ENCODE assay signal across 11 mouse cellular contexts in genomic region chr15:86201696-86202330, GRCm38 (mm10). TPM values are rescaled to one million over a fixed set of nuclear protein-coding genes. Genes with fewer than 3 reads are reported as not detected.
DNase-seq lines count a peak whose midpoint lies in the region; ATAC-seq and TF ChIP-seq lines count a peak whose summit lies in the region.
"Had no signal": no experiment of that assay in that cellular context is flagged by ENCODE, and none has a peak within 500 bp of the region (broad histone marks: within the 10 kb centered on the region; RNA-seq: fewer than 3 reads in every experiment).

No protein-coding gene starts in this region.

- WGBS in heart, embryonic 15.5 days: 58% methylated on average over 9 of the region's 9 CpGs
- WGBS in heart, embryonic 10.5 days: 79% methylated on average over 9 of the region's 9 CpGs
- WGBS in lung, embryonic 14.5 days: 67% methylated on average over 9 of the region's 9 CpGs
- WGBS in macrophage (ENCODE audit: missing documents): 65% methylated on average over 9 of the region's 9 CpGs

- no peaks in the 10 kb centered on the region for H3K9me3 ChIP-seq in heart, embryonic 15.5 days (replicated peaks)
- no peaks in the 10 kb centered on the region for H3K9me3 ChIP-seq in heart, embryonic 10.5 days
- no peaks in the 10 kb centered on the region for H3K9me3 ChIP-seq in lung, embryonic 14.5 days (ENCODE audit: low read depth, low read length)
- H3K9me3 ChIP-seq: limb, embryonic 12.5 days had no signal

- H3K9ac ChIP-seq in heart, embryonic 15.5 days: no peak overlapping the region
- no peak overlapping the region for H3K9ac ChIP-seq in lung, embryonic 14.5 days
- H3K9ac ChIP-seq: limb, embryonic 12.5 days had no signal

- no peak overlapping the region for H3K4me3 ChIP-seq in heart, embryonic 15.5 days
- no peak overlapping the region for H3K4me3 ChIP-seq in heart, embryonic 10.5 days
- H3K4me3 ChIP-seq in lung, embryonic 14.5 days (ENCODE audit: low read depth, low read length): no peak overlapping the region
- H3K4me3 ChIP-seq in brown adipose tissue, adult 24 weeks (ENCODE audit: insufficient read depth, low read depth, low read length): no peak overlapping the region
- no peak overlapping the region for H3K4me3 ChIP-seq in macrophage (ENCODE audit: inconsistent target)
- H3K4me3 ChIP-seq: limb, embryonic 12.5 days had no signal

- DNase-seq in heart, embryonic 10.5 days (ENCODE audit: low spot score): no peak
- no peak for DNase-seq in lung, embryonic 14.5 days
- no peak for DNase-seq in lung, postnatal 36 days
- DNase-seq in embryo, embryonic 10.5 days (ENCODE audit: low spot score): no peak
- DNase-seq in left cerebral cortex, postnatal 36 days (ENCODE audit: low spot score in 2 of 2): no peak
- DNase-seq: cerebellum, adult 11-12 months; right cerebral cortex, adult 18-20 months had no signal

- intact Hi-C loops in left cerebral cortex, postnatal 36 days (cut with DNase I): no loop called here

- TF ChIP-seq CTCF in lung, embryonic 14.5 days (IDR thresholded peaks at IDR 0.05; ENCODE audit: low read depth): no peak

- no peak overlapping the region for H3K4me2 ChIP-seq in heart, embryonic 15.5 days
- H3K4me2 ChIP-seq in lung, embryonic 14.5 days: no peak overlapping the region
- H3K4me2 ChIP-seq: limb, embryonic 12.5 days had no signal

- peak overlapping the region; percentile 56 for H3K27ac ChIP-seq in heart, embryonic 15.5 days
- H3K27ac ChIP-seq in heart, embryonic 10.5 days: no peak overlapping the region
- H3K27ac ChIP-seq in lung, embryonic 14.5 days (ENCODE audit: low read depth): peak overlapping the region; percentile 38; the same call in 1 of the 2 replicates
- H3K27ac ChIP-seq in brown adipose tissue, adult 24 weeks (replicated peaks; ENCODE audit: low read depth, low read length): peak overlapping the region; percentile 72
- peak overlapping the region; percentile 99 for H3K27ac ChIP-seq in macrophage
- H3K27ac ChIP-seq: limb, embryonic 12.5 days had no signal

- peaks cover 27% of the 10 kb centered on the region for H3K4me1 ChIP-seq in heart, embryonic 15.5 days (replicated peaks)
- peaks cover 23% of the 10 kb centered on the region for H3K4me1 ChIP-seq in heart, embryonic 10.5 days
- H3K4me1 ChIP-seq in lung, embryonic 14.5 days (ENCODE audit: insufficient read depth): peaks cover 3% of the 10 kb centered on the region; the same call in 1 of the 2 replicates
- H3K4me1 ChIP-seq in brown adipose tissue, adult 24 weeks (ENCODE audit: control insufficient read depth, insufficient read depth, insufficient read length, low read length): peaks cover 28% of the 10 kb centered on the region

- H3K36me3 ChIP-seq in heart, embryonic 15.5 days: no peaks in the 10 kb centered on the region
- no peaks in the 10 kb centered on the region for H3K36me3 ChIP-seq in heart, embryonic 10.5 days
- H3K36me3 ChIP-seq in lung, embryonic 14.5 days (ENCODE audit: insufficient read depth): no peaks in the 10 kb centered on the region
- no peaks in the 10 kb centered on the region for H3K36me3 ChIP-seq in macrophage (ENCODE audit: inconsistent target)
- H3K36me3 ChIP-seq: limb, embryonic 12.5 days had no signal

- no peaks in the 10 kb centered on the region; the same call in 1 of the 2 replicates for H3K79me2 ChIP-seq in macrophage (ENCODE audit: inconsistent target)

- ATAC-seq in heart, embryonic 15.5 days (replicated peaks; ENCODE audit: insufficient number of reproducible peaks, insufficient read depth, low FRiP score, low read depth): no peak
- no peak for ATAC-seq in lung, embryonic 14.5 days (ENCODE audit: insufficient read depth)

- no peaks in the 10 kb centered on the region for H3K27me3 ChIP-seq in heart, embryonic 15.5 days
- H3K27me3 ChIP-seq in heart, embryonic 10.5 days (ENCODE audit: insufficient read depth, poor library complexity, severe bottlenecking): peaks cover 28% of the 10 kb centered on the region
- no peaks in the 10 kb centered on the region for H3K27me3 ChIP-seq in lung, embryonic 14.5 days (ENCODE audit: insufficient read depth, low read length)
- H3K27me3 ChIP-seq: limb, embryonic 12.5 days had no signal

RNA-seq across cellular contexts. Expression of gene Tbc1d22a, which starts 12.4 kb away (rescaled TPM):
- 9.2 and 12.5 TPM in 2 replicates for polyA plus RNA-seq in heart, embryonic 15.5 days (2015; fragmentation: Nextera tagmentation; extraction: Ambion mirVana)
- 9.5 and 11.6 TPM in 2 replicates for polyA plus RNA-seq in heart, embryonic 10.5 days (2016; fragmentation: Nextera tagmentation; extraction: Ambion mirVana)
- 8.4 and 10.6 TPM in 2 replicates for polyA plus RNA-seq in lung, embryonic 14.5 days (2014; fragmentation: Nextera tagmentation; extraction: Ambion mirVana)
- polyA plus RNA-seq in brown adipose tissue, adult 24 weeks (2012; ENCODE audit: insufficient read depth, insufficient read length, missing spikeins): 12.5 and 15.2 TPM in 2 replicates
- total RNA-seq in macrophage (2018; cell fraction: chromatin; rRNA removed): 100 to 1,000 TPM in 22 of 26 experiments, 10 to 100 TPM in 4; 49.2 to 243 (median 149) TPM
- total RNA-seq in macrophage (2018; cell fraction: cytosol; rRNA removed): 10 to 100 TPM; 47.8 to 85.0 (median 62.8) TPM
- 100 to 1,000 TPM in 11 of 26 experiments, 10 to 100 TPM in 15; 41.2 to 234 (median 79.2) TPM for total RNA-seq in macrophage (2018; cell fraction: nucleus; rRNA removed)
- 49.5 to 60.9 TPM (median 57.9 TPM) in 3 replicates for polyA plus RNA-seq in macrophage (2018)
- total RNA-seq in left cerebral cortex, postnatal 36 days (2021): 10 to 100 TPM; 31.8 to 33.4 TPM

RNA-seq across cellular contexts. Expression of gene Cerk, which starts 15.9 kb away (rescaled TPM):
- polyA plus RNA-seq in heart, embryonic 15.5 days (2015; fragmentation: Nextera tagmentation; extraction: Ambion mirVana): 13.2 and 17.9 TPM in 2 replicates
- 8.3 and 10.3 TPM in 2 replicates for polyA plus RNA-seq in heart, embryonic 10.5 days (2016; fragmentation: Nextera tagmentation; extraction: Ambion mirVana)
- polyA plus RNA-seq in lung, embryonic 14.5 days (2014; fragmentation: Nextera tagmentation; extraction: Ambion mirVana): 33.8 and 34.2 TPM in 2 replicates
- 4.5 and 5.0 TPM in 2 replicates for polyA plus RNA-seq in brown adipose tissue, adult 24 weeks (2012; ENCODE audit: insufficient read depth, insufficient read length, missing spikeins)
- 100 to 1,000 TPM in 22 of 26 experiments, 10 to 100 TPM in 4; 29.9 to 512 (median 265) TPM for total RNA-seq in macrophage (2018; cell fraction: chromatin; rRNA removed)
- total RNA-seq in macrophage (2018; cell fraction: cytosol; rRNA removed): 100 to 1,000 TPM in 23 of 26 experiments, 10 to 100 TPM in 3; 62.0 to 216 (median 136) TPM
- total RNA-seq in macrophage (2018; cell fraction: nucleus; rRNA removed): 100 to 1,000 TPM in 22 of 26 experiments, 10 to 100 TPM in 4; 50.0 to 412 (median 210) TPM
- polyA plus RNA-seq in macrophage (2018): 118 to 148 TPM (median 141 TPM) in 3 replicates
- 10 to 100 TPM; 55.1 to 58.1 TPM for total RNA-seq in left cerebral cortex, postnatal 36 days (2021)
